Mouse (Mus musculus) thymus, adult 2 months (tissue): ENCODE results near the gene Zfp60. TPM values are rescaled to one million over a fixed set of nuclear protein-coding genes. Genes with fewer than 3 reads are reported as not detected.

Experiments
- DNase-seq: peaks from one replicate; pipeline ENCODE4 v3.0.0; 2021
- H3K27ac ChIP-seq: fragments of 200-500 bp; 2 replicates; pipeline ENCODE4 v1.5.1; 2012; ENCODE audit warnings: low read length, control low read depth; ENCODE audit not compliant: control insufficient read depth, insufficient read depth
- H3K27me3 ChIP-seq: fragments of 200-500 bp; 2 replicates; pipeline ENCODE4 v1.6.1; 2012; ENCODE audit warnings: mild to moderate bottlenecking, low read length, moderate library complexity, mixed read lengths; ENCODE audit not compliant: control insufficient read depth, insufficient read depth
- H3K36me3 ChIP-seq: fragments of 200-500 bp; 2 replicates; pipeline ENCODE4 v1.6.1; 2012; ENCODE audit warnings: mild to moderate bottlenecking, low read length, moderate library complexity; ENCODE audit not compliant: control insufficient read depth, insufficient read depth
- H3K4me1 ChIP-seq: fragments of 200-500 bp; replicated peaks from 2 replicates; pipeline ENCODE4 v1.6.1; 2012; ENCODE audit warnings: low read length; ENCODE audit not compliant: control insufficient read depth, insufficient read depth
- H3K4me3 ChIP-seq: fragments of 200-500 bp; 2 replicates; pipeline ENCODE4 v1.5.1; 2012; ENCODE audit warnings: mild to moderate bottlenecking, low read length, control low read depth, moderate library complexity; ENCODE audit not compliant: control insufficient read depth, insufficient read depth
- CTCF ChIP-seq: fragments of 200-500 bp; IDR thresholded peaks from 2 replicates; pipeline ENCODE4 v1.5.1; 2012; ENCODE audit warnings: mild to moderate bottlenecking, control low read depth, low read length, moderate library complexity, borderline replicate concordance; ENCODE audit not compliant: control insufficient read depth, poor library complexity, insufficient read depth; ENCODE audit errors: extremely low read depth
- POLR2A ChIP-seq: fragments of 200-500 bp; IDR thresholded peaks from 2 replicates; pipeline ENCODE4 v1.6.1; 2012; ENCODE audit warnings: mild to moderate bottlenecking, low read length, control low read depth, moderate library complexity; ENCODE audit not compliant: control insufficient read depth, poor library complexity, insufficient read depth; ENCODE audit errors: extremely low read depth
- WGBS: fragments of 180-500 bp; shearing (Covaris S2); methylation state at CpG from one replicate; pipeline ENCODE4 v1.1.7; 2018; 5-methylcytosine and 5-hydroxymethylcytosine counted together
- polyA plus RNA-seq: library from polyadenylated mRNA; depleted of rRNA; stranded (reverse); fragments of >200 nt; gene quantifications from 2 replicates; pipeline ENCODE4 v1.2.3, GENCODE M21; 2012

Gene Zfp60
- polyA plus RNA-seq, 1 experiment: 2.5 TPM

DNA sequence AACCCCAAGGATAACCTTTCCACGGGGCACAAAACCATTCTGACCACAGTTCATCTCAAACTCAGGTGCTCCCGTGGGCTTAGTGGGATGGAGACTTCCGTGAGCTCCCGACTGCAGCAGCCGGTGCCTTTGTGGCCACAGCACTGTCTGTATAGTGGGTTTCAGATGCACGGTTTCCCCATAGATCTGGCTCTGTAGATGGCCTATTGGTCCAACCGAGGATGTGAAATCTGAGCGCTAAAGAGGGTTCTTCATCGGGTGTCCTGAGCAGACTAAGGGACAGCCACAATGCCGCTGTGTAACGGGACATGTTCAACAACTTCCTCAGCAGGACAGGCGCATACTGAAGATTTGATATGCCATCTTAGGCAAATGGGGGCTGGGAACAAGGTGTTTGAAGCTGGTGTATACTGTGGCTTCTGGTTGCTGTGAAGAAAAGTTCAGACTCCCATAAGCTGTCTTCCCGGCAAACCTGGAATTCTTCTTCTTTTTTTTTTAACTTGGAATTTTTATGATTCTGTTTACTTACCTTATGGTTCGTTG lies 42.9 kb upstream of the Zfp60 start:
- 21% methylated on average over 14 of the region's 14 CpGs for whole genome bisulfite sequencing
- peaks cover 7% of the 10 kb centered on the region for H3K4me1 ChIP-seq
- TF ChIP-seq POLR2A (no peak), CTCF (no peak)
- H3K27ac ChIP-seq: peak overlapping the region; percentile 26
- no peaks in the 10 kb centered on the region for H3K36me3 ChIP-seq
- no peaks in the 10 kb centered on the region; the same call in 1 of the 2 replicates for H3K27me3 ChIP-seq
- no peak for DNase-seq
- H3K4me3 ChIP-seq: peak overlapping the region; percentile 13; the same call in 1 of the 2 replicates

DNA sequence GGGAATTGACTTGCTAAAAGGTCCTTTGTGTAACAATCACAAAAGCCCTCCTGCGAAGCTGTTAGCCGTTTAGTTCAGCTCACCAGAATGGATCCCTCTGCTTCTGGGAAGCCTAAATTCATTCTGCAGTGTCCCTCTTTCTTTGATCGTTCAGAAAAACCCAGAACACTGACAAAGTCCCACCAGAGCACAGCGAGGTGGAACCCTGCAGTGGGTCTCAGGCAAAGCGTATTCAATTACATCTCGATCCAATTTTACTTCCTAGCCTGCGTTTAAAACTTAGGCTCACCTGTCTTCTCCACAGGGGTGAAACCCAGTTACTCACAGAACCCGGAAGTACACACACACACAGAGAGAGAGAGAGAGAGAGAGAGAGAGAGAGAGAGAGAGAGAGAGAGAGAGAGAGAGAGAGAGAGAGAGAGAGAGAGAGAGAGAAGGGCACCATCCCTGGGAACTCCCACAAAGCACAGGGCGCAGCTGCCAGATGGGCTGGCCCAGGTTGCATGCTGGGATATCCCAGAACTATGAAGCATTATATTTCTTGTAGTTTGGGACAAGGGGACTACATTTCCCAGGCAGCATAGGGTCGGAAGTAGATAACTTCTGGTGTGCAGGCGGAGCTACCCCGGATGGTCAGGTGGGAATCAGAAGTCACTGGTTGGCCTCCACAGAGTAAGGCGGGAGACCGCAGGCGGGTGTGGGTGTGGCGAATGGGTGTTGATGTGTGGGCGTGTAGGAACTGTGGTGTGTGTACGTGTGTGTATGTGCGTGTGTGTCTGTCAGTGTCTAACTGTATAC lies 42.2 kb upstream of the Zfp60 start, which contains the start of gene Zfp607b:
Zfp607b (plus strand) TSS at position 526 of the 798 bp plus-strand sequence.
- Histone ChIP-seq H3K27ac (peak within 1 kb of the TSS; percentile 87), H3K4me3 (peak within 1 kb of the TSS; percentile 47), H3K36me3 (no peaks in the 10 kb centered on the region), H3K4me1 (peaks cover 7% of the 10 kb centered on the region), H3K27me3 (no peaks in the 10 kb centered on the region; the same call in 1 of the 2 replicates)
- WGBS: 0% methylated on average over 19 of the region's 19 CpGs
- TF ChIP-seq CTCF (0 out of 2 replicates have a peak, but pooled peaks have one; percentile 53), POLR2A (no peak)
- peak; percentile 90 for DNase-seq

- H3K27ac ChIP-seq: no peak overlapping the region
- 48% methylated on average over 5 of the region's 5 CpGs for WGBS
- peaks cover 7% of the 10 kb centered on the region for H3K4me1 ChIP-seq
- no peaks in the 10 kb centered on the region for H3K36me3 ChIP-seq
- peak; percentile 52 for DNase-seq
- no peak for TF ChIP-seq POLR2A
- TF ChIP-seq CTCF: peak; percentile 54; the same call in 1 of the 2 replicates
- no peaks in the 10 kb centered on the region for H3K27me3 ChIP-seq
- no peak overlapping the region for H3K4me3 ChIP-seq
Observed at GRCm38 (mm10) chr7:27691076-27691475, 40.1 kb upstream of the Zfp60 start.

- TF ChIP-seq POLR2A (no peak), CTCF (no peak)
Observed at GRCm38 (mm10) chr7:27696711-27697110, 34.5 kb upstream of the Zfp60 start.

DNA sequence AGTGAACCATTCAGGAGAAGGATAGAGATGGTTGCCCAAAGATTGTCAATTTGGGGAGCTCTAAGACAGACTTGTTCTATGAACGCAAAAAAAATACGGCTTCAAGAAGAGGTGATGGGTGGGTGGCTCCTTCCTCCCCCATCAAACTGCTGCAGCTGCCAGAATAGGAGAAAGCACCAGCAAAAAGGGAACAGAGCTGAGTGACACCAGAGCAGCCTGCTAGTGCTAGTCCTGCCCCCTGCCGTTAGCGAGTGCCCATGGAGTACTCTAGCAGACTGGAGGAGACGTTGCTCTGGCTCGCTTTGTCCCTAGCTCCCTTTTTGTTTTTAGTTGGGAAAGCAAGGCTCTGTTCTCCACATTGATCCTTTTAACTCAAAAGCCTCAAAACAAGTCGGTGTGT lies 20.8 kb upstream of the Zfp60 start:
- Histone ChIP-seq H3K27me3 (no peaks in the 10 kb centered on the region), H3K27ac (no peak overlapping the region), H3K36me3 (no peaks in the 10 kb centered on the region), H3K4me1 (no peaks in the 10 kb centered on the region), H3K4me3 (no peak overlapping the region)
- no peak for DNase-seq
- TF ChIP-seq CTCF (no peak), POLR2A (no peak)
- WGBS: 94% methylated on average over 7 of the region's 7 CpGs

More at GRCm38 (mm10) chr7:27696711-27697110, 34.5 kb upstream of the Zfp60 start:
- Histone ChIP-seq H3K4me1 (no peaks in the 10 kb centered on the region), H3K36me3 (no peaks in the 10 kb centered on the region), H3K27me3 (no peaks in the 10 kb centered on the region), H3K4me3 (no peak overlapping the region), H3K27ac (no peak overlapping the region)
- 82% methylated on average over 3 of the region's 3 CpGs for WGBS
- DNase-seq: no peak

GRCm38 (mm10) chr7:27721951-27722350 lies 9.2 kb upstream of the Zfp60 start:
- Histone ChIP-seq H3K27me3 (no peaks in the 10 kb centered on the region), H3K27ac (no peak overlapping the region), H3K36me3 (no peaks in the 10 kb centered on the region), H3K4me1 (no peaks in the 10 kb centered on the region), H3K4me3 (no peak overlapping the region)
- no peak for DNase-seq
- 92% methylated on average over 8 of the region's 8 CpGs for WGBS
- no peak for TF ChIP-seq CTCF
- TF ChIP-seq POLR2A: no peak
